Mouse (Mus musculus) brain, adult 2 months (tissue): ENCODE measurements around the gene 4933424G06Rik.
A peak's percentile ranks its signal among the peaks of the same experiment; 100 is the strongest.

Experiments
- DNase-seq: peaks from one replicate; pipeline ENCODE4 v3.0.0; 2011; ENCODE audit warnings: low read depth, low spot score

Gene 4933424G06Rik

DNA sequence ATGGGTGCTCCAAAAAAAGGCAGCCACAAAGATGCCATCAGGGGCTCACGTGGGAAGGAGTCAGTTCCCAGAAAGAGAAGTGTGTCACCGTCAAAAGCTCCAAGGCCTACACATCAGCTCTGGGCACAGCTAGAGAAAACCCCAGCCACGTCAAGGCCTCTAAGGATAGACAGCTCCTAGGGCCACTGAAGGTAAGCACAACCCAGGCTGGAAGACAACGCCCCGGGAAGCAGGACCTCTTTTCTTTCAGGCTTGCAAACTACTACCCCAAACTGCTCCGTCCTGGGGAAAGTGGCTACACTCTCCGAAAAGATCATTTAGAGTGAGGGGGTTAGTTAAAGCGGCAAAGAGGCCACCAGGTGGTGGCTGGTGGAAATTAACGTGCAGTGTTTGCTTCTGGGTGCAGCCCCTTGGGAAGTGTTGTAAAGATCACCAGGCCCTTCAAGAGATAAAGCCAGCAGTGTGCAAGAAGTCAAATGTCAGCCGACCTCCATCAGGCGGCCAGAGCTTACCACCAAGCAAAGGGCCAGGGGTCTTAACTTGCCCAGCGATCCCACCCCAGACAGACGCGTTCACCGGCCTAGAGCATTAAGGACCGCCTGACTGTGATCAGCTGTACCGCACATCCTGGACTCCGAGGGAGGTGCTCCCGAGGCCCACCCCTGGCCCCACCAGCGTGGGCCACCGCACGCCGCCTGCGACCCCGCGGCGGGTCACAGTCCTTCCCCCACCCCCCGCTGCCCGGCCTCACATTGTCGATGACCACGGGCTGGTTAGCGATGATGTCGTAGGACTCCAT, 695 bp upstream of the 4933424G06Rik start:
- DNase-seq, result peak; percentile 62

GRCm38 (mm10) chr1:36711104-36711503, 1.2 kb downstream of the 4933424G06Rik start:
- DNase-seq, result no peak

GRCm38 (mm10) chr1:36714311-36714710, 4.4 kb downstream of the 4933424G06Rik start, which contains the start of gene Actr1b:
Gene Actr1b (minus strand): TSS chr1:36714422.
- DNase-seq, result no peak

DNA sequence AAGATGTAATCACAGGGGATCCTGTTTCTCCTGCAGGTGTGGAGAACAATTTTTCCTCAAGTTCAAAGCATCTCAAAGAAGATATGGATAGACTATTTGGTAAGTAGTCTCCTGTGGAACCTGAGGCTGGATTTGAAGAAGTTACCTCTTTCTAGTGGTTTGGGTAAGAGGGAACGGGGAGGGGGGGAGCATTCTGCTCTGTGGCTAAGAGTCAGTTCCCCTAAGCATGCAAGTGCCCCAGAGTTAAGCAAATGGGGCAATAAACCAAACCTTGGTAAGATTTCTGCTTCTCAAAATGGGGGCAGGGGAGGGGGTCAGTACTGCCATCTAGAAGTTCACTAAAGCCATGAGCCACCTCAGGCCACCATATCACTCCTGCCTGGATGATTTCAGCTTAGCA, 8.8 kb downstream of the 4933424G06Rik start:
- no peak for DNase-seq

GRCm38 (mm10) chr1:36723146-36724056, 13.5 kb downstream of the 4933424G06Rik start:
- no peak for DNase-seq

DNA sequence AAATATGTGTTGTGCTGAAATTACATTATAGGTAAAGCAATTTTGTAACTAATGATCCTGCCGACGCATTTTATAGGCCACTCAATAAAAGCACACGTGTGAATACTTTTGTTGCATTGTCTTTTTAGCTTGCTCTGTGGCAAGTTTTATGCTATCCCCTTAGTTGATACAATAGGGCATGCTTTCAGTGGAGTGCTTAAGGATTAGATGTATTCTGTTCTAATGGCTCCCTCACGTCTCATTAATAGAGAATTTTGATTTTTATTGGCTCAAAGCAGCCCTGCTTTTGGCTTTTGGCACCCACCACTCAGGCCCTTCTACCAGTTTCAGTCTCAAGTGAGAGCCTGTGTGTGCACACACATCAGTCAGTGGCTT, 14.1 kb downstream of the 4933424G06Rik start:
- no peak for DNase-seq

- DNase-seq, result peak; percentile 91
These were observed 27.4 kb downstream of the 4933424G06Rik start for GRCm38 (mm10) chr1:36737300-36737699.

DNA sequence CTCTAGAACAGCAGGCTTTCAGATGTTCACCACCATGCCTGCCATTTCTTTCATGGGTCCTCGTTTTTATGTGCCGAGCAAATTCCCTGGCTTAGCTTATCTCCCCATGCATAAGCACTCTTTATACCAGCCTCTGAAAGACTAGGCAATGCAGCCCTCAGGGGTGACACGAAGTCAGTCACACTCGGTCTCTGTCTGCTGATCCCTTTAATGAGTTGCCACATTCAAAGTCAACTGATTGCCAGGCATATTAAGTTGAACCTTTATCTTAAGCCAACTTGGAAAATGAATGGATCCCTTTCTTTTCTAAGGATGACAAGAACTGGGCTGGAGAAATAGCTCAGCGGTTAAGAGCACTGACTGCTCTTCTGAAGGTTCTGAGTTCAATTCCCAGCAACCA, 29.3 kb downstream of the 4933424G06Rik start:
- no peak for DNase-seq

DNA sequence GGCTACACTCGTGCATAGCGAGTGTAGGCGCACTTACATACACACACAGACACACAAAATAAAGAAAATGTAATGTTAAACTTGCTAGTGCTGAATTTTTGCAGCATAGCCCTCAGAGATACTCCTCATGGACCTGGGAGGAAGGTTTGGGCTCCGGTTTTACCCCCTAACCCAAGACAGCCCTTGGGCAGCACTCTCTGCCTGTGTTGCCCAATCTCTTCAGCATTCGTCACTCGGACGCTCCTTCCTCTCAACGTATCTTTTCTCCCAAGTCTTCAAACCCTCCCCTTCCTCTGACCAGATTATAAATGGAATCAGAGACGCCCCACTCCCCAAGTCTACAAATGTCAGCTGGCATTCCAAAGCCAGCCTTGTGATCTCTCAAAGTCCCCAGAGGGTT, 33.1 kb downstream of the 4933424G06Rik start:
- no peak for DNase-seq

DNA sequence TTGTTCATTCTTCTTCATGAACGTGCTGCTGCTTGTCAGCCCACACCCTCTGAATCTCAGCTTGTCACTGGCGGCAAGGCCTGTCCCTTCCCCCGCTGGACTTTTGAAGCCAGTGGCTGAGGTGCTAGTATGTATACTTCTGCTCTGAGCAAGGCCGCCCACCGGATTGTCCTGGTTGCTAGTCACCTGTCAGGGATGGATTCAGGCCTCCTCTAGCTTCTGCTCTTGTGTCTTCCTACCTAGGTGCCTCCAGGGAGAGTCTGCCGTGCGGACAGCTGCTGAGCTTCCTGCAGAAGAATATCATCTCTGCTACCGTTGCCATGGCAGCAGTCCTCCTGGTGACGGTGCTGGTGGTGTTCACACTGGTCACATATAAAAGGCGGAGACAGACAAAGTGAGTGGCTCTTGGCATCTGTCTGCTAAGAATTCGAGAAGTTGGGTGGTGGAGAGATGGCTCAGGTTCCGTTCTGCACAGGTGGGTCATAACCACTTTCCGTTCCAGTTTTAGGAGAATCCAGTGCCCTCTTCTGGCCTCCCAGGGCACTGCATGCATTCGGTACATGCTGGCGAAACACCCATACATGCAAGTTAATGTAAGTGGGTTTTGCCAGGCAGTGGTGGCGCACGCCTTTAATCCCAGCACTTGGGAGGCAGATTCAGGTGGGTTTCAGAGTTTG, 34.5 kb downstream of the 4933424G06Rik start:
- DNase-seq, result peak; percentile 82

- no peak for DNase-seq
These were observed 35.7 kb downstream of the 4933424G06Rik start for GRCm38 (mm10) chr1:36745661-36746060.

- no peak for DNase-seq
These were observed 36.5 kb downstream of the 4933424G06Rik start for GRCm38 (mm10) chr1:36746452-36746851.

DNA sequence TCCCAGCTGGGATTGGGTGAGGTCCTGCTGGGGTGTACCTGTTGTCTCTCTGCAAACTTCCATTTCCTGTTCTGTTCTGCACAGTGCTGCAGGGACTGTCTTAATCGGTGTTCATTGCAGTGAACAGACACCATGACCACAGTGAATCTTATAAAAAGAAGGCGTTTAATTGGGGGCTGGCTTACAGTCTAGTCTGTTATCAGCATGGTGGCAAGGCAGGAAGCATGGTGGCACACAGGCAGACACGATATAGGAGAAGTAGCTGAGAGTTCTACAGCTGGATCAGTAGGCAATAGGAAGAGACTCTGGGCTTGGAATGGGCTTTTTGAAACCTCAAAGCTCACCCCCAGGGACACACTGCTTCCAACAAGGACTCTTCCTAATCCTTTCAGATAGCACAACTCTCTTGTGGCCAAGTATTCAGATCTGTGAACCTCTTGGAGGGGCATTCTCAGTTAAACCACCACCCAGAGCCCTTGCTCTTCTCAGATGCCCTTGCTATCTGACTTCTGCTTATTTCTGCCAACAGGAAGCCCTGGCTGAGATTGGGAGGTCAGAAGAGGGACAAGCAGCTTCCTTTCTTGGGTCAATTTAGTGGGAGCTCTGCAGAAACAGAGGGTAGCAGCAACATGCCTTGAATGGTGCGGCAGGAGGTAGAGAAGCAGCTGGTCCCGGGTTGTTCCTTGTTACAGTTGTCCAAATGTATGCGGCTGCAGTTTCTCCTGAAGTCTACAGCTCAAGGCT, 44.2 kb downstream of the 4933424G06Rik start:
- peak; percentile 14 for DNase-seq

DNA sequence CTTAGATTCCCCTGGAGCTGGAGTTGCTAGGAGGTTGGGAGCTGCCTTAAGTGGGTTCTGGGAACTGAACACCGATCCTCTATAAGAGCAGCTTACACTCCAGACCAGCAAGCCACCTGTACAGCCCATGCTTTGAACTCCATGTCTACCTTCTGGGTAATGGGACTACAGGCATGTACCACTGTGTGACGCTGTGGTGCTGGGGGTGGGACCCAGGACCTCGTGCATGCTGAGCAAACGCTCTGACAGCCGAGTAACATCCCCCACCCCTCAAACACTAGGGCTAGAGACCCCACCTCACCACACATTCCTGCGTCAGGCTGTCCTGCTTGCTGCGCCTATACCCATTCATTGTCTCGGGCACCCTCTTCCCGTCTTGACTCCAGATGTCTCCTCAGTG, 48.6 kb downstream of the 4933424G06Rik start:
- no peak for DNase-seq

GRCm38 (mm10) chr1:36759076-36759475, 49.1 kb downstream of the 4933424G06Rik start:
- peak; percentile 10 for DNase-seq

DNA sequence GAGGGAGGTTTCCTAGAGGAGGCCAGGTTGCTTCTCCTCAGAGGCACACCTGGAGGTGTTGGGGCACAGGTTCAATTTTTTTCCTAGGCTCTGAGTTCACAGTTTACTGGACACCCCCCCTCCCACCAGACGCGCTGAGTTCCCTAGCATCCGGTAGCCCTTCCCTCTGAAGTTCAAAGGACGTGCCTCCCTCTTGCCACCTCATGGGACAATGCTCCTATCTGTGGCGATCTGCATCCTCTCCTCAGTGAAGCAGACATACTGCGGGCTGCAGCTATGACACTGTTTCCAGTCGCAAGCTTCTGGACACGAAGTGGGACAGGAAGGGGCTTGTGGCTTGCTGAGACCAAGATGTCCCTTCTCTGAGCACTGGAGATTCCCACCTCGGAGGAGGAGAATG, 50.5 kb downstream of the 4933424G06Rik start:
- no peak for DNase-seq

- DNase-seq, result no peak
These were observed 51.1 kb downstream of the 4933424G06Rik start for GRCm38 (mm10) chr1:36761061-36761460.

DNA sequence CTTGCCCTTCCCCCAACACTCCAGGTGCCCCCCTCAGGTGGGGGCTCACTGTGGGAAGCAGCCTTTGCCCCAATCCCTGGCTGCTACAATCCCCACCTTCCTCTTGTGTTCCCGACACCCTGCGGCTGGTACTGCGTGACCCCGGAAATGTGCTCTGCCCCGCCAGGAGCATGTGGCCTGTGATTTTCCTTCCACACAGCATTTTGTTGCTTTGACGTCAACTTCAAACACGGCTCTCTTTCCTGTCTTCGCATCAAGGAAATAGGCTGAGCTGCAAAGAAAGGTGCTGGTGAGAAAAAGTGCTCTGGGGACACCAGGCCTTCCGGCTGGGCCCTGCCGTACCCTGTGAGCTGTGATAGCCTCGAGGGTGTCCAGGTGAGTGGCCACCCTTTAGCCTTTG, 51.6 kb downstream of the 4933424G06Rik start, which contains the start of gene Zap70:
Zap70 (plus strand) TSS at position 231 of the 400 bp plus-strand sequence.
- DNase-seq, result no peak

- peak; percentile 26 for DNase-seq
These were observed 56.7 kb downstream of the 4933424G06Rik start for GRCm38 (mm10) chr1:36766431-36767205.

DNA sequence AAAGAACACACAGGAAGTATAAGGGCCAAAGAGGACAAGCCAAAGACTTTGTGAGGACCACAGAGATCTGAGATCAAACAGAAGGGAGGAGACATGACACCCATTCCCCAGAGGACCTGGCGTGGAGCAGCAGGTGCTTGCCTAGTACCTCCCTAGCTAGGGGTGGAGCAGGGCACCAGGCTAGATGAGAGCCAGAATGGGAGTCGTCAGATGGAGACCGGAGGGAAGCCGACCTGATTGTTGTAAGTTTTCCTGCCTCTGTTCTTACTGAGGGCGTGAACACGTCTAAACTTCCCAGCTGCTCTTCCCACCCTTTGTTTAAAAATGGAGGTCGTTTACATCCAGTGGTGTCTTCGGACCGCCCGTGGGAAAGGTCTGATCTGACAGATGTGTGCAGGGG, 57.4 kb downstream of the 4933424G06Rik start:
- DNase-seq, result no peak
